Mouse (Mus musculus): ENCODE measurements around the gene Spint2. TPM values are rescaled to one million over a fixed set of nuclear protein-coding genes. Genes with fewer than 3 reads are reported as not detected.

Spint2 gene
- total RNA-seq (2014; rRNA removed; ENCODE audit: low replicate concordance): 30.1 and 46.6 TPM in 2 replicates
- 81.6 and 83.2 TPM in 2 replicates for polyA plus RNA-seq (2015; fragmentation: Nextera tagmentation; extraction: Ambion mirVana)

GRCm38 (mm10) chr7:29281201-29282073 lies at the start of gene Spint2:
Gene Spint2, minus strand, starts transcription at chr7:29281912.
- DNase-seq (ENCODE audit: low spot score) (peak; percentile 28), ATAC-seq (ENCODE audit: insufficient read depth, low read depth) (peak; percentile 70)
- H3K4me3 ChIP-seq (ENCODE audit: low read depth, low read length): peak within 1 kb of the TSS; percentile 66
- H3K9me3 ChIP-seq (replicated peaks; ENCODE audit: control insufficient read depth, low read length): no peaks in the 10 kb centered on the region
- WGBS: under 1% methylated on average over 80 of the region's 80 CpGs
- TF ChIP-seq EP300 (IDR thresholded peaks at IDR 0.05; ENCODE audit: low read depth): no peak
- TF ChIP-seq CTCF (IDR thresholded peaks at IDR 0.05; ENCODE audit: low read depth): peak; percentile 28
- peaks cover 27% of the 10 kb centered on the region for H3K4me1 ChIP-seq (ENCODE audit: control insufficient read depth, insufficient read depth)
- peak within 1 kb of the TSS; percentile 78 for H3K27ac ChIP-seq (ENCODE audit: low read depth)
- H3K27me3 ChIP-seq (ENCODE audit: control insufficient read depth, insufficient read depth, low read length): no peaks in the 10 kb centered on the region; the same call in 1 of the 2 replicates
- no peaks in the 10 kb centered on the region for H3K36me3 ChIP-seq (replicated peaks; ENCODE audit: control insufficient read depth, insufficient read depth, low read length)
- H3K4me2 ChIP-seq (ENCODE audit: low read depth, low read length): peak within 1 kb of the TSS; percentile 97
- peak within 1 kb of the TSS; percentile 69 for H3K9ac ChIP-seq (replicated peaks; ENCODE audit: low read depth, low read length)

- no peak overlapping the region for H3K4me3 ChIP-seq (ENCODE audit: low read depth, low read length)
- TF ChIP-seq CTCF (IDR thresholded peaks at IDR 0.05; ENCODE audit: low read depth): no peak
- no peak for TF ChIP-seq EP300 (IDR thresholded peaks at IDR 0.05; ENCODE audit: low read depth)
- H3K9ac ChIP-seq (replicated peaks; ENCODE audit: low read depth, low read length): no peak overlapping the region
- no peak for DNase-seq (ENCODE audit: low spot score)
- 90% methylated on average over 16 of the region's 16 CpGs for WGBS
- H3K36me3 ChIP-seq (replicated peaks; ENCODE audit: control insufficient read depth, insufficient read depth, low read length): peaks cover 16% of the 10 kb centered on the region; the same call in 1 of the 2 replicates
- H3K4me2 ChIP-seq (ENCODE audit: low read depth, low read length): no peak overlapping the region
- H3K27me3 ChIP-seq (ENCODE audit: control insufficient read depth, insufficient read depth, low read length): no peaks in the 10 kb centered on the region
- H3K27ac ChIP-seq (ENCODE audit: low read depth): no peak overlapping the region
- no peaks in the 10 kb centered on the region for H3K4me1 ChIP-seq (ENCODE audit: control insufficient read depth, insufficient read depth)
- no peaks in the 10 kb centered on the region for H3K9me3 ChIP-seq (replicated peaks; ENCODE audit: control insufficient read depth, low read length)
- ATAC-seq (ENCODE audit: insufficient read depth, low read depth): no peak
Measured at GRCm38 (mm10) chr7:29328984-29329383, 47.3 kb upstream of the Spint2 start.

GRCm38 (mm10) chr7:29327087-29327486 lies 45.4 kb upstream of the Spint2 start:
- H3K36me3 ChIP-seq (replicated peaks; ENCODE audit: control insufficient read depth, insufficient read depth, low read length): peaks cover 16% of the 10 kb centered on the region; the same call in 1 of the 2 replicates
- H3K27ac ChIP-seq (ENCODE audit: low read depth): no peak overlapping the region
- no peak for DNase-seq (ENCODE audit: low spot score)
- no peak overlapping the region for H3K9ac ChIP-seq (replicated peaks; ENCODE audit: low read depth, low read length)
- H3K9me3 ChIP-seq (replicated peaks; ENCODE audit: control insufficient read depth, low read length): no peaks in the 10 kb centered on the region
- no peak overlapping the region for H3K4me2 ChIP-seq (ENCODE audit: low read depth, low read length)
- no peak for ATAC-seq (ENCODE audit: insufficient read depth, low read depth)
- WGBS: 72% methylated on average over 6 of the region's 6 CpGs
- TF ChIP-seq EP300 (IDR thresholded peaks at IDR 0.05; ENCODE audit: low read depth): no peak
- no peak for TF ChIP-seq CTCF (IDR thresholded peaks at IDR 0.05; ENCODE audit: low read depth)
- no peak overlapping the region for H3K4me3 ChIP-seq (ENCODE audit: low read depth, low read length)
- H3K27me3 ChIP-seq (ENCODE audit: control insufficient read depth, insufficient read depth, low read length): no peaks in the 10 kb centered on the region
- no peaks in the 10 kb centered on the region for H3K4me1 ChIP-seq (ENCODE audit: control insufficient read depth, insufficient read depth)

- H3K27me3 ChIP-seq (ENCODE audit: control insufficient read depth, insufficient read depth, low read length): peaks cover 45% of the 10 kb centered on the region
- 17% methylated on average over 19 of the region's 19 CpGs for WGBS
- DNase-seq (ENCODE audit: low spot score) (no peak), ATAC-seq (ENCODE audit: insufficient read depth, low read depth) (no peak)
- H3K4me2 ChIP-seq (ENCODE audit: low read depth, low read length): no peak overlapping the region
- H3K9me3 ChIP-seq (replicated peaks; ENCODE audit: control insufficient read depth, low read length): no peaks in the 10 kb centered on the region
- H3K4me3 ChIP-seq (ENCODE audit: low read depth, low read length): no peak overlapping the region
- H3K36me3 ChIP-seq (replicated peaks; ENCODE audit: control insufficient read depth, insufficient read depth, low read length): no peaks in the 10 kb centered on the region
- H3K9ac ChIP-seq (replicated peaks; ENCODE audit: low read depth, low read length): no peak overlapping the region
- H3K27ac ChIP-seq (ENCODE audit: low read depth): no peak overlapping the region
- H3K4me1 ChIP-seq (ENCODE audit: control insufficient read depth, insufficient read depth): peaks cover 22% of the 10 kb centered on the region
- TF ChIP-seq EP300 (IDR thresholded peaks at IDR 0.05; ENCODE audit: low read depth) (no peak), CTCF (IDR thresholded peaks at IDR 0.05; ENCODE audit: low read depth) (peak; percentile 17; the same call in 1 of the 2 replicates)
Measured at GRCm38 (mm10) chr7:29319337-29320307, 37.9 kb upstream of the Spint2 start.
